Mouse (Mus musculus) liver, embryonic 14.5 days (tissue): ENCODE results near the gene Slc7a5. TPM values are rescaled to one million over a fixed set of nuclear protein-coding genes. Genes with fewer than 3 reads are reported as not detected.

Source experiments
- ATAC-seq: fragments of 200-750 bp; cut with Nextera tagmentation; 2 replicates; pipeline ENCODE4 v1.8.0; 2017; ENCODE audit warnings: moderate number of reproducible peaks, mild to moderate bottlenecking, moderate library complexity; ENCODE audit not compliant: insufficient read depth
- DNase-seq, 3 experiments: peaks; one replicate each; pipeline ENCODE4 v3.0.0-alpha.2; 2012 to 2013; ENCODE audit warnings: low read depth in 3 of 3, low spot score in 3 of 3
- H3K27ac ChIP-seq: fragments of 300-500 bp; sonication (generic); 2 replicates; pipeline ENCODE4 v1.5.1; 2014; ENCODE audit warnings: moderate library complexity, mild to moderate bottlenecking, control low read depth, inconsistent platforms
- H3K27me3 ChIP-seq: fragments of 300-500 bp; sonication (generic); 2 replicates; pipeline ENCODE4 v1.6.1; 2014; ENCODE audit warnings: mild to moderate bottlenecking, low read length, moderate library complexity; ENCODE audit not compliant: control insufficient read depth, insufficient read depth
- H3K36me3 ChIP-seq: fragments of 300-500 bp; sonication (generic); replicated peaks from 2 replicates; pipeline ENCODE4 v1.6.1; 2014; ENCODE audit warnings: low read depth; ENCODE audit not compliant: control insufficient read depth, insufficient read depth
- H3K4me1 ChIP-seq, 2 experiments: fragments of 200-500 bp in 1 of 2; fragments of 300-500 bp in 1 of 2; sonication (generic) in 1 of 2; replicated peaks; 2 replicates each; pipeline ENCODE4 v1.6.1; 2012 to 2014; ENCODE audit warnings: antibody characterized with exemption in 1 of 2, inconsistent platforms in 1 of 2, low read length in 1 of 2; ENCODE audit not compliant: control insufficient read depth in 2 of 2, insufficient read depth in 2 of 2
- H3K4me2 ChIP-seq: fragments of 300-500 bp; sonication (generic); 2 replicates; pipeline ENCODE4 v1.6.1; 2014; ENCODE audit warnings: low read depth, mild to moderate bottlenecking, control low read depth, moderate library complexity
- H3K4me3 ChIP-seq, 2 experiments: fragments of 200-500 bp in 1 of 2; fragments of 300-500 bp in 1 of 2; sonication (generic) in 1 of 2; 2 replicates each; pipeline ENCODE4 v1.5.1; 2012 to 2014; ENCODE audit warnings: low read depth in 2 of 2, low read length in 2 of 2, mild to moderate bottlenecking in 2 of 2, control low read depth in 1 of 2, inconsistent platforms in 1 of 2, moderate library complexity in 1 of 2; ENCODE audit not compliant: insufficient read depth in 1 of 2
- H3K9ac ChIP-seq: fragments of 300-500 bp; sonication (generic); replicated peaks from 2 replicates; pipeline ENCODE4 v1.6.1; 2014; ENCODE audit warnings: mild to moderate bottlenecking, control low read depth, moderate library complexity
- H3K9me3 ChIP-seq: fragments of 300-500 bp; sonication (generic); 2 replicates; pipeline ENCODE4 v1.6.1; 2016; ENCODE audit warnings: low read length, mixed read lengths; ENCODE audit not compliant: control insufficient read depth
- CTCF ChIP-seq: IDR thresholded peaks from 2 replicates; pipeline ENCODE4 v1.5.1; 2016; ENCODE audit warnings: antibody characterized with exemption, low read depth, control low read depth
- EP300 ChIP-seq: IDR thresholded peaks from 2 replicates; pipeline ENCODE4 v1.6.1; 2016; ENCODE audit warnings: antibody characterized with exemption, low read depth
- WGBS: fragments of 180-500 bp; shearing (Covaris S2); extraction: QIAGEN DNeasy Blood & Tissue Kit; methylation state at CpG from one replicate; pipeline ENCODE4 v1.1.7; 2014; ENCODE audit not compliant: insufficient replicate concordance; 5-methylcytosine and 5-hydroxymethylcytosine counted together
- polyA plus RNA-seq, 2 experiments: library from polyadenylated mRNA; depleted of rRNA in 1 of 2; stranded (reverse) in 1 of 2; unstranded in 1 of 2; fragments of >200 nt; fragmentation: Nextera tagmentation in 1 of 2; extraction: Ambion mirVana in 1 of 2; gene quantifications; 2 replicates each; pipeline versions ENCODE4 v1.2.1 to v1.2.3; 2012 to 2014

The Slc7a5 gene
- polyA plus RNA-seq, 2 experiments = 36.7 to 40.0 TPM

DNA sequence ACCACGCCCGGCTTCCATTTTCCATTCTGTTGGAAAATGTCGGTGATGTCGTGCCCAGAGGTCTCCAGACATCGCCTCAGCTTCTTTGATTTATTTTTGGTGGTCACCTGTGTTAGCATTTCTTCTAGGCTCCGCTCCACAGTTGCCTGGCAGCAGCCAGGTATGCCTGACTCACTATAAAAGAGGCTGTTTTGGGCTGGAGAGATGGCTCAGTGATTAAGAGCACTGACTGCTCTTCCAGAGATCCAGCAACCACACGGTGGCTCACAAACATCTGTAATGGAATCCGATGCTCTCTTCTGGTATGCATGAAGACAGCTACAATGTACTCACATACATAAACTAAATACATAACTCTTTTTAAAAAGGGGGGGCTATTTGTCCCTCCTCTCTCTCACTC, 18.8 kb upstream of the Slc7a5 start:
- Histone ChIP-seq H3K27ac (no peak overlapping the region), H3K36me3 (no peaks in the 10 kb centered on the region), H3K4me1 (no peaks in the 10 kb centered on the region), H3K9me3 (no peaks in the 10 kb centered on the region), H3K27me3 (no peaks in the 10 kb centered on the region), H3K4me3 (no peak overlapping the region), H3K9ac (no peak overlapping the region), H3K4me2 (no peak overlapping the region)
- TF ChIP-seq CTCF (no peak), EP300 (no peak)
- ATAC-seq (no peak), DNase-seq (no peak)
- WGBS = 49% methylated on average over 8 of the region's 8 CpGs

DNA sequence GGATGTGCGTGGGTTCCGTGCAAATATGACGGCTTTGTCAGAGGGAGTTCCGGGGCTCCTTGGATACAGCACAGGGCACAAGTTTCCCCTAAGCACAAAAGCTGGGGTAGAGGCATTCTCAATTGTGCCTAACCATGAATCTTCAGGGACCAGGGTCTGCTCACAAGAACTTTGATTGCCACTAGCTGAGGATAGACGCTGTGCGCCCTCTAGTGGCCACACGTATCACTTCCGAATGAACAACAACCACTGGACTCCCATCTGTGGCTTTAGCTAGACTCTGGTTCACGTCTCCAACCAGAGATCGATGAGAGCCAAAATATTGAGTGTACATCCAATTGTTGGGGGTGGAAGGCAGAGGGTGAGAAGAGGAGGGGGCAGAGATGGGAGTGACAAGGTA, 18.1 kb upstream of the Slc7a5 start:
- no peak for ATAC-seq
- peak; percentile 58 to 60 (median 60) for DNase-seq
- no peaks in the 10 kb centered on the region for H3K27me3 ChIP-seq

DNA sequence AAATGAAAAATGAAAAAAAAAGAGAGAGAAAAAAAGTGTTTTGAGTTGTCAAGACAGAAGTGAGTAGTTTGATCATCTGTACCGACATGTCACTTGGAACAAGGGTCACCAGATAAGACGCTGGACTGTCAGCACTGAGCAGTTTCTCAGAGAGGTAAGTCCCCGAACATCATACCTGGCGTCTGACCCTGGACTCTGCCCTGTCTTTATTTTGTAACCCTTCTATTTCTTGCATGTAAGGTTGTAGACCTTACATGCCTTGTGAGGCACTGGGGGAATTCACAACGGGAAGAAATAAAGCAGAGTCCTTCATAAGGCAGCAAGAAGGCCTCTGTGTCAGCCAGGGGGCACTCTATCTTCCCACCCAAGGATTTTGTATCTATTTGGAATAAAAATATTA, 17.2 kb upstream of the Slc7a5 start:
- TF ChIP-seq CTCF (no peak), EP300 (no peak)
- 65% methylated on average over 5 of the region's 5 CpGs for WGBS
- no peaks in the 10 kb centered on the region for H3K27me3 ChIP-seq
- no peaks in the 10 kb centered on the region for H3K36me3 ChIP-seq
- ATAC-seq (no peak), DNase-seq (no peak)
- no peaks in the 10 kb centered on the region for H3K4me1 ChIP-seq
- H3K27ac ChIP-seq = no peak overlapping the region
- H3K9ac ChIP-seq = no peak overlapping the region
- no peak overlapping the region for H3K4me3 ChIP-seq
- H3K9me3 ChIP-seq = no peaks in the 10 kb centered on the region
- H3K4me2 ChIP-seq = no peak overlapping the region

More for the DNA sequence above, 18.1 kb upstream of the Slc7a5 start:
- H3K4me3 ChIP-seq = no peak overlapping the region
- H3K4me2 ChIP-seq = no peak overlapping the region
- no peak overlapping the region for H3K9ac ChIP-seq
- H3K9me3 ChIP-seq = no peaks in the 10 kb centered on the region
- no peaks in the 10 kb centered on the region for H3K36me3 ChIP-seq
- no peak overlapping the region for H3K27ac ChIP-seq
- no peaks in the 10 kb centered on the region for H3K4me1 ChIP-seq
- 23% methylated on average over 10 of the region's 10 CpGs for WGBS
- TF ChIP-seq CTCF (peak; percentile 98), EP300 (no peak)

DNA sequence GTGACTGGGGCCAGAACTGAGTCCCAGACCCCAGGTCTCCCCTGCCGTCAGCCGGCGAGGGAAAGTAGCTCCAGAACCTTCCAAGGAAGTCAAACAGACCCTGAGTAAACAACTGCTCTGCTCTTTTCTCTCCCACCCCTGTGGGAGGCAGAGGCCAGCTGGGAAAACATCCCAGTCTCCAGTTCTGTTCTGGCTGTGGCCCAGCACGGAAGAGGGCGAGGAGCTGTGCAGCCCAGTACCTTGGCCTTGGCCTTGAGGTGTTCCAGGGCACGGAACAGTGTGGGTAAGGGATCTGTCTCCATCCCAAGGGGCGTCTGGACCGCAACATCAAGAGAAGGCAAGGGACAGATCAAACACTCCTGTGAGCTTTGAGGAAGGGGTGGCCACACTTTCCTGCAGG, 14.6 kb upstream of the Slc7a5 start:
- Histone ChIP-seq H3K27ac (no peak overlapping the region), H3K9ac (no peak overlapping the region), H3K27me3 (no peaks in the 10 kb centered on the region), H3K4me1 (no peaks in the 10 kb centered on the region), H3K36me3 (no peaks in the 10 kb centered on the region), H3K4me3 (no peak overlapping the region), H3K9me3 (no peaks in the 10 kb centered on the region), H3K4me2 (no peak overlapping the region)
- WGBS = 55% methylated on average over 8 of the region's 8 CpGs
- no peak for TF ChIP-seq EP300
- TF ChIP-seq CTCF = no peak
- DNase-seq = no peak
- no peak for ATAC-seq

DNA sequence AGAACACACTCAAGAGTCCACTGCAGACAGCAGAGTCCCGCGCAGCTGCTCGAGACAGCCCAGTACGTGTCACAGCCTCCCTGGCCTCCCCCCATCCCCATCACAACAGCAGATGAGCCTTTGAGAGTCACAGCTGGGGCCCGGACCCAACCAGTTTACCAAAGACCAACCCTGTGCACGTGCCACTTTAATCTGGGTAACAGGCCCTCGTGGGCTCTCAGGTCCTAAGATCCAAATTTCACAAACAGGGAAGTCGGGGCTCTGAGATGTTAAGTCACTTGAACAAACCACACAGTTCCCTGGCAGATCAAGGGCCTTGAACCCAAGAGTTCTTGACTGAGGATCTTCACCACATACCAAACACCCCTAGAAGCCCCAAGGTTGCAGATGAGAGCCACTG, 14.1 kb upstream of the Slc7a5 start:
- Histone ChIP-seq H3K4me2 (no peak overlapping the region), H3K27me3 (no peaks in the 10 kb centered on the region), H3K4me1 (no peaks in the 10 kb centered on the region), H3K27ac (no peak overlapping the region), H3K4me3 (no peak overlapping the region), H3K9ac (no peak overlapping the region), H3K36me3 (no peaks in the 10 kb centered on the region), H3K9me3 (no peaks in the 10 kb centered on the region)
- no peak for DNase-seq
- 63% methylated on average over 8 of the region's 8 CpGs for WGBS
- TF ChIP-seq EP300 (no peak), CTCF (no peak)
- ATAC-seq = no peak
